Mouse (Mus musculus) CH12.LX (cell line): ENCODE measurements around the gene Hipk2.

ENCODE experiments used
- CTCF ChIP-seq, 2 experiments: IDR thresholded peaks in 1 of 2; conservative IDR thresholded peaks in 1 of 2; 2 replicates each; pipeline ENCODE4 v1.5.1; 2011 to 2012; ENCODE audit warnings: low read depth in 2 of 2, low read length in 2 of 2, improper control_type of control experiment in 1 of 2, inconsistent platforms in 1 of 2, mild to moderate bottlenecking in 1 of 2, moderate library complexity in 1 of 2
- EP300 ChIP-seq: IDR thresholded peaks from 2 replicates; pipeline ENCODE4 v1.6.1; 2011; ENCODE audit warnings: low read length, improper control_type of control experiment
- HCFC1 ChIP-seq: IDR thresholded peaks from 2 replicates; pipeline ENCODE4 v1.6.1; 2012; ENCODE audit warnings: low read depth, mild to moderate bottlenecking, inconsistent platforms, low read length, improper control_type of control experiment
- KAT2A ChIP-seq: IDR thresholded peaks from 2 replicates; pipeline ENCODE4 v1.6.1; 2012; ENCODE audit warnings: low read length, improper control_type of control experiment, inconsistent platforms; ENCODE audit not compliant: insufficient replicate concordance
- MYC ChIP-seq: IDR thresholded peaks from 2 replicates; pipeline ENCODE4 v1.6.1; 2011; ENCODE audit warnings: low read depth, mild to moderate bottlenecking, improper control_type of control experiment, low read length

- TF ChIP-seq KAT2A (no peak), EP300 (no peak), HCFC1 (no peak), CTCF (conservative IDR thresholded peaks at IDR 0.05 in 1 of 2, IDR thresholded peaks at IDR 0.05 in 1 of 2; ENCODE audit: low read depth in 2 of 2, low read length in 2 of 2) (no peak), MYC (no peak)
Measured at GRCm38 (mm10) chr6:38688841-38689240, 187.1 kb downstream of the Hipk2 start.
